Mouse (Mus musculus) CD8-positive naive resting alpha-beta T cell, adult 57 days (primary cell): ENCODE measurements around the gene Ncoa3. TPM values are rescaled to one million over a fixed set of nuclear protein-coding genes. Genes with fewer than 3 reads are reported as not detected.

Source experiments
- total RNA-seq: library from RNA; stranded (reverse); gene quantifications from one replicate; pipeline ENCODE4 v1.2.4, GENCODE M21; 2023

Gene Ncoa3
- total RNA-seq: 118 TPM

GRCm38 (mm10) chr2:165992270-165993172 is at the start of gene Ncoa3:
Gene Ncoa3, plus strand, starts transcription at chr2:165992636.

Other genes starting within 250 kb of the Ncoa3 start
- gene Zmynd8, start 93.6 kb upstream of the Ncoa3 start, total RNA-seq: 91.1 TPM
- 2.3 TPM for gene Sulf2, start 163.0 kb downstream of the Ncoa3 start, total RNA-seq